Mouse (Mus musculus): ENCODE measurements around the gene Rrh. TPM values are rescaled to one million over a fixed set of nuclear protein-coding genes. Genes with fewer than 3 reads are reported as not detected.

Gene Rrh
- not detected for total RNA-seq (2021)
- long read RNA-seq, experiment 1 = 0 reads
- long read RNA-seq, experiment 2 = 0 reads

- DNase-seq = no peak
- intact Hi-C loops (cut with DNase I) = loop anchor here (10.0 kb wide), 2 partner anchors 253 to 1927 kb away; partner anchors contain the start of gene Fam241a
Measured at GRCm38 (mm10) chr3:129822206-129822775, at the start of gene Rrh. Rrh (minus strand) TSS chr3:129822587.

GRCm38 (mm10) chr3:129863698-129864097 lies 41.3 kb upstream of the Rrh start:
- DNase-seq = peak in 1 of 2 experiments; percentile 20
- intact Hi-C loops (cut with DNase I) = no loop called here

- intact Hi-C loops (cut with DNase I) = no loop called here
Measured at GRCm38 (mm10) chr3:129862592-129862991, 40.2 kb upstream of the Rrh start.

GRCm38 (mm10) chr3:129846846-129847245 lies 24.5 kb upstream of the Rrh start:
- no peak for DNase-seq
- intact Hi-C loops (cut with DNase I) = no loop called here

More at GRCm38 (mm10) chr3:129862592-129862991, 40.2 kb upstream of the Rrh start:
- no peak for DNase-seq

GRCm38 (mm10) chr3:129845868-129846267 lies 23.5 kb upstream of the Rrh start:
- no peak for DNase-seq
- intact Hi-C loops (cut with DNase I) = no loop called here

GRCm38 (mm10) chr3:129838017-129838416 lies 15.6 kb upstream of the Rrh start:
- intact Hi-C loops (cut with DNase I) = no loop called here
- no peak for DNase-seq

GRCm38 (mm10) chr3:129836965-129837364 lies 14.6 kb upstream of the Rrh start:
- intact Hi-C loops (cut with DNase I) = no loop called here
- no peak for DNase-seq

- DNase-seq = no peak
- intact Hi-C loops (cut with DNase I) = no loop called here
Measured at GRCm38 (mm10) chr3:129836051-129836697, 13.8 kb upstream of the Rrh start.

- intact Hi-C loops (cut with DNase I) = no loop called here
- DNase-seq = no peak
Measured at GRCm38 (mm10) chr3:129835388-129835934, 13.1 kb upstream of the Rrh start, which contains the start of gene Cfi. Cfi (plus strand) TSS chr3:129835884.

- intact Hi-C loops (cut with DNase I) = loop anchor here (5.0 kb wide), 1 partner anchor 46 kb away; the partner anchor contains the start of gene Pla2g12a
- DNase-seq = peak; percentile 92 to 93
Measured at GRCm38 (mm10) chr3:129831035-129831568, 8.7 kb upstream of the Rrh start, which contains the start of gene Gar1. Gar1 (minus strand) TSS chr3:129831396.

- DNase-seq = peak in 1 of 2 experiments; percentile 20
- intact Hi-C loops (cut with DNase I) = loop anchor here (5.0 kb wide), 1 partner anchor 47 kb away; the partner anchor contains the start of gene Pla2g12a
Measured at GRCm38 (mm10) chr3:129830626-129831025, 8.2 kb upstream of the Rrh start.

GRCm38 (mm10) chr3:129827691-129828090 lies 5.3 kb upstream of the Rrh start:
- intact Hi-C loops (cut with DNase I) = loop anchor here (10.0 kb wide), 2 partner anchors 247 to 1933 kb away; partner anchors contain the start of gene Fam241a
- no peak for DNase-seq

GRCm38 (mm10) chr3:129826691-129827090 lies 4.3 kb upstream of the Rrh start:
- no peak for DNase-seq
- intact Hi-C loops (cut with DNase I) = loop anchor here (10.0 kb wide), 2 partner anchors 248 to 1932 kb away; partner anchors contain the start of gene Fam241a

- intact Hi-C loops (cut with DNase I) = loop anchor here (10.0 kb wide), 2 partner anchors 250 to 1930 kb away; partner anchors contain the start of gene Fam241a
- DNase-seq = no peak
Measured at GRCm38 (mm10) chr3:129824891-129825290, 2.5 kb upstream of the Rrh start.

- DNase-seq = no peak
- intact Hi-C loops (cut with DNase I) = loop anchor here (10.0 kb wide), 2 partner anchors 251 to 1929 kb away; partner anchors contain the start of gene Fam241a
Measured at GRCm38 (mm10) chr3:129824146-129824545, 1.8 kb upstream of the Rrh start.

- intact Hi-C loops (cut with DNase I) = loop anchor here (10.0 kb wide), 2 partner anchors 252 to 1928 kb away; partner anchors contain the start of gene Fam241a
- no peak for DNase-seq
Measured at GRCm38 (mm10) chr3:129823293-129823692, 906 bp upstream of the Rrh start.

- intact Hi-C loops (cut with DNase I) = loop anchor here (10.0 kb wide), 2 partner anchors 253 to 1927 kb away; partner anchors contain the start of gene Fam241a
- DNase-seq = no peak
Measured at GRCm38 (mm10) chr3:129821736-129822135, 651 bp downstream of the Rrh start.

GRCm38 (mm10) chr3:129820847-129821246 lies 1.5 kb downstream of the Rrh start:
- DNase-seq = no peak
- intact Hi-C loops (cut with DNase I) = loop anchor here (10.0 kb wide), 2 partner anchors 254 to 1926 kb away; partner anchors contain the start of gene Fam241a

GRCm38 (mm10) chr3:129803765-129804164 lies 18.6 kb downstream of the Rrh start, which contains the start of gene Lrit3:
Lrit3 (minus strand) TSS chr3:129804030.
- DNase-seq = no peak
- intact Hi-C loops (cut with DNase I) = no loop called here

- DNase-seq = no peak
- intact Hi-C loops (cut with DNase I) = no loop called here
Measured at GRCm38 (mm10) chr3:129799011-129799410, 23.4 kb downstream of the Rrh start.
